Mouse (Mus musculus) CH12.LX (cell line): ENCODE data around the gene Gm21969.
A peak's percentile ranks its signal among the peaks of the same experiment; 100 is the strongest.

ENCODE experiments used
- CTCF ChIP-seq, 2 experiments: IDR thresholded peaks in 1 of 2; conservative IDR thresholded peaks in 1 of 2; 2 replicates each; pipeline ENCODE4 v1.5.1; 2011 to 2012; ENCODE audit warnings: low read depth in 2 of 2, low read length in 2 of 2, improper control_type of control experiment in 1 of 2, inconsistent platforms in 1 of 2, mild to moderate bottlenecking in 1 of 2, moderate library complexity in 1 of 2
- ETS1 ChIP-seq: conservative IDR thresholded peaks from 2 replicates; pipeline ENCODE4 v1.6.1; 2012; ENCODE audit warnings: low read depth, mild to moderate bottlenecking, inconsistent platforms, low read length, improper control_type of control experiment, moderate library complexity
- HCFC1 ChIP-seq: IDR thresholded peaks from 2 replicates; pipeline ENCODE4 v1.6.1; 2012; ENCODE audit warnings: low read depth, mild to moderate bottlenecking, inconsistent platforms, low read length, improper control_type of control experiment

DNA sequence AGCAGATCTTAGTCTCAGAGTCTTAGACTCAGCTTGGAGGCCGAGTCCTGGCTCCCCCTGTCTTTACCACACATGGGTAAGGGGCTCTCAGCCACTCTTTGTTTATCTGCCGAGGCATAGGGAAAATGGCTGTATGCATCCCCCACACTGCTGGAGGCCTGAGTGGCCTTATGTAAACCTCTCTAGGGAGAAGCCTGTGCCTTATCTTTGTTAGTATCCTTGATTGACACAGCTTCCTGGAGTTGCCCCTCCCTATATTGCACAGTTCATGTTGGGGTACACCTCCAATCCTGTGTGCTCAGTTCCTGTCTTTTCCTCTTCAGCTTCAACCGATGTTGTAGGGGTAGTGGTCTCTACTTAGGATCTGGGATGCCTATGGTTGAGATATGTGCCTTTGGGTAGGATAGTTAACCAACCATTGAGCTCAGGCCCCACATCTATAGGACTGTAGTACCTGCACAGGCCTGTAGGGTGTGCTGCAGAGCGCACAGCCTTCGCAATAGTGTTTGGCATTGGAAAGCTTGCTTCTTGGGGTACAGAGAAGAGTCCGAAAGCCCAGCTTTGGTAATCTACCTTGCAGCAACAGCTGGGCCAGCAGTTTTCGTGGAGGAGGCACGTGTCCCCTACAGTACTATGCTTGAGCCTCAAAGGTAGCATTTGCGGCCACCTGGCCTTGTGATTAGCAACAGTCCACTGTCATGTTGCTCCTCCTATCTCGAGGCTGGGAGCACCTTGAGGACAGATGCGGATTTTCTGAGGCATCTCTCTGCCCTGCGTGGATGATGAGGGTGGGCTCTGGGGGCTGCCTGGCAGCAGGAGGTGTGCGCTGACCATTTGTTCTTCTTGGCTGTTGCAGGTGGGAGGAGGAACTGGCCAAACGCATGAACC, at the start of gene Gm21969:
- TF ChIP-seq CTCF (conservative IDR thresholded peaks at IDR 0.05 in 1 of 2, IDR thresholded peaks at IDR 0.05 in 1 of 2; ENCODE audit: low read depth in 2 of 2, low read length in 2 of 2), result peak; percentile 73 to 98
- no peak for TF ChIP-seq ETS1
- 0 out of 2 replicates have a peak, but pooled peaks have one; percentile 10 for TF ChIP-seq HCFC1
